Mouse (Mus musculus): Measurements from ENCODE around the gene Plvap.

The Plvap gene

DNA sequence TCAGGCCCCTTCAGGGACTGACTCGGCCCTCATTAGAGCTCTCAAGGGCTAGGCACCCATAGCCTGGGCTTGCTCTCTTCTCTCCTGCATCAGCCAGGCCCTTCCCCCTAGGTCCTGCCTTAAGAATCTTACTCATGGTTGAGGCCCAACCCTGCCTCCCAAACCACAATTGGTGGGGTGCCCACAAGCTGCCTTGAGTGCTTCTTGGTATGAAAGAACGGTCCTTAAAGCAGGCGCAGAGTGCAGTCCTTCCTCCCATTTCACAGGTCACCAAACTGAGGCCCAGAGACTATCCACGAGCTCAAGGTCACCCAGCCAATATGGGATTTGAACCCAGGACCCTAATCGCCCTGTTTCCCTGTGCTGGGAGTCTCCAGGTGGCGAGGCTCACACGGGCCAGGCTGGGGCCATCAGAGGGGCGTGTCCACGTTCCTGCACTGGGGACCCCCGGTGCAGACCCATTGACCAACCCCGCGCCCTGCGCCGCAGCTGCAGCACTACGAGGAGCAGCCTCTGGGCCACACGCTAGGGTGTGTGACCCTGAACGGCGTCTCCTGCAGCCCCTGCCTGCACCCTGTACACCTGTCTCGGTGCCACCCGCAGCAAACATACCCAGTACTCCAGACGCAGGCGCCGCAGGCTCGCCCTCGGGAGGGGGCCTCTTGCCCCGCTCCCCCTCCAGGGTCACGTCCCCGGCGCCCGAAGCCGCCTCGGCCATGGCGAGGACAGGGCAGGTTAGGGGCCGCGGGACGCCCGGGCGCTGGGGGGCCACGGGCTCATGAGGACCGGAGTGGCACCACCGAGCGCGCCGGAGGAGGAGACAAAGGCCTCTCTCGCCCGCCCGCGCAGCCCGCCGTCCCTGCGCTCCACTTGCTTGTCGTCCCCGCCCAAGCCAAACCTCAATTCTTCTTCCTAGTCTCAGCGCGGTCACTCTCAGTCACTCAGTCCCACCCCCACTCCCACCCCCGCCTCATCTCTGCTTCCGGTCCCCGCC lies 26.1 kb downstream of the Plvap start, which contains the start of gene Ano8:
Ano8 (minus strand) TSS at position 822 of the 994 bp plus-strand sequence.
- DNase-seq = peak; percentile 87 to 90

GRCm38 (mm10) chr8:71484736-71485135 lies 26.8 kb downstream of the Plvap start:
- DNase-seq = no peak

DNA sequence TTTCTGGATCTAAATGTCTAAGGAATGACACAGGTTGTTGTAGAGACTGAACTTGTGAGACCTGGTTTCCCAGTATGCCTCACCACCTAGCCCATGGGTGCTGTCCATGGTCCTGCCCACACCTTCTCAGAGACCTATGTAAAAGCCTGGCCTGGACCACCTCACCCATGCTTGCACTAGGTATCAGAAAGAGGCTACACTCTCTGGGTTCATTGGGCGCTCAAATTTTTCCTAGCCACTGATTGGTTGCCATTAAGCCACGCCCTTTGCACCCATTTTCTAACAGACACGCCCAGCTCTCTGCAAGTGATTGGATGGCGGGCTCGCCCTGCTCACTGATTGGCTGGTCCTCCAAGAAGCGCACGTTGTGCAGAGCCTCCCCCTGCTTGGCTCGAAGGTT lies 27.6 kb downstream of the Plvap start:
- peak; percentile 36 to 59 for DNase-seq

GRCm38 (mm10) chr8:71478943-71479342 lies 32.6 kb downstream of the Plvap start:
- no peak for DNase-seq

DNA sequence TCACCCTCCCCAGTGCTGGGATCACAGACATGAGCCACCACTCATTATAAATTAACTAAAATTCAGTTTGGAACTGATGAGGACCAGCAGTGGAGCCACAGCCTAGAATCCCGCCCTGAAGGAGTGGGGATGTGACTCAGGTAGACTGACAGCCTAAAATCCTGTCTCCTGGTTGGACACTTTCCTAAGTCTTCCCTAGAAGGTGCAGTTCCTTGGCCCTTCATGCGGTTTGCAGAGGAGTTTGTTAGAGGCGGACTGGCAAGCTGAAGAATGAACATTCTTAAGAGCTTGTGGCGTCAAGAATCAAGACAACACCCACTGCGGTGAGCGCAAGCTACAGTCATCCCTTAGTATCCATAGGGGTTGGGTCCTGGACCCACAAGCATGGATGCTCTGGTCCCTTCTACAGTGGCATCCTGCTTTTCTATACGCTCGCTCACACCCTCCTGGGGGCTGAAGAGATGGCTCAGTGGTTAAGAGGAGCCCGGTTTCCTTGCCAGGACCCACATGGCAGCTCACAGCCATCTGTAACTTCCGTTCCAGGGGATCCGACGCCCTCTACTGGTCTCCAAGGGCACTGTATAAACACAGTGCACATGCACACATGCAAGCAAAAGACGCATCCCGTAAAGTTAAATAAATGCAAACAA lies 34.2 kb downstream of the Plvap start:
- peak in 1 of 2 experiments; percentile 38 for DNase-seq

- peak; percentile 84 to 93 for DNase-seq
Measured at GRCm38 (mm10) chr8:71476099-71476940, 35.2 kb downstream of the Plvap start.

DNA sequence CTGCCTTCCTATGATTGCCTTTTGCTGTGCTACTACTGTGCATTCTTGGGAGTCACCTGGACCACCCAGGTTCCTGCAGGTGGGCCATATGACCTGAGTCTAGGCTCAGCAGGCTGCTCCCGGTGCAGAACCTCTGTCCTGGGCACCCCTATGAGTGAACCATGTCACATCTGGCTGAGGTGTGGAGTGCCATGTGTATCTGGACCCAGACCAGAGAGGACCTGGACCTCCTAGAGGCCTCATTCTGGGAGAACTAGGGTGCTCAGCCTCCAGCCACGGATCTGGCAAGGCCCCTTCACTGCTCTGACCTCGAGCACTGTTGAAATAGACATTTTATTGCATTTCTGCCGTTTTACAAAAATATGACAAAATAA lies 35.9 kb downstream of the Plvap start:
- DNase-seq = no peak

DNA sequence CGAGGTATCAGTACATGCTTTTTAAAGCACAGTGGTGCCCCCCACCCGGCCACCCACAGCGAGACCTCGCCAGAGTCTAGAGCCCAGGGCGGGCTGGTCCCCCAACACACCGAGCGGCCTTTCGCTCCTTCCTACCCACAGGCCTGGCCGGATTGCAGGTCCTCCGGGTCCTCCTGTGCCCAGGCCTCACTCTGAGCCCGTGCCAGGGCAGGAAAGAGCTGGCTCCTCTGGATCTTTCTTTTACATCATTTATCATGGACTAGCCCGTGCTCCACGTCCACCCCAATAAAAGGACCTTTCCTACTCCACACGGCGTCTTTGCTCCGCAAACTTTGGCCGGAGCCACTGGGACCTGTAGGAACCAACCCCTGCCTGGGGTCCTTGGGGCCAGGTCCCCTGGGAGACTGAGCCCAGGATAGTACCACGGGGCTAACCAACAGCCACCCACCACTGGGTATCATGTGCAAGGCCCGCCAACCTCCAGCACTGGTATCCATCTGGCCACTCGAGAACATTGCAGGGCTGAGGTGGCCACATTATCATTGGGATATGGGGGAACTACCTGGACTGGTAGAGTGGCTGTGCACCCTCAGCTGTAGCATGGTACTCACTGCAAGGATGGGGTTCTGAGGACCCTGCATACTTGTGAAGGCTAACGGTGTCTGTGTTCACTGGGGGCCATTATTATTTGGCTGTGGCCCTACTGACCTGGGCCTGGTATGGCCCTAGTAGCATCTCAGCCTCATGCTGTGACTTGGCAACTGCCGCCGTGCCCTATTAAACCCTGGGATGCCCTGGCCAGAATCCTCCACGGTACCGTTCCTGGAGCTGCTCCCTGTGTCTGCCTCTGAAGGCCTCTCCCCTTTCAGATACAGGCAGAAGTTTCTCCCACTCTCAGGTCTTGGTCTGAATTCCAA lies 36.5 kb downstream of the Plvap start:
- DNase-seq = no peak

GRCm38 (mm10) chr8:71474344-71474743 lies 37.2 kb downstream of the Plvap start:
- DNase-seq = no peak

GRCm38 (mm10) chr8:71472601-71473386 lies 38.8 kb downstream of the Plvap start:
- DNase-seq = no peak

- DNase-seq = no peak
Measured at GRCm38 (mm10) chr8:71471861-71472260, 39.7 kb downstream of the Plvap start.

DNA sequence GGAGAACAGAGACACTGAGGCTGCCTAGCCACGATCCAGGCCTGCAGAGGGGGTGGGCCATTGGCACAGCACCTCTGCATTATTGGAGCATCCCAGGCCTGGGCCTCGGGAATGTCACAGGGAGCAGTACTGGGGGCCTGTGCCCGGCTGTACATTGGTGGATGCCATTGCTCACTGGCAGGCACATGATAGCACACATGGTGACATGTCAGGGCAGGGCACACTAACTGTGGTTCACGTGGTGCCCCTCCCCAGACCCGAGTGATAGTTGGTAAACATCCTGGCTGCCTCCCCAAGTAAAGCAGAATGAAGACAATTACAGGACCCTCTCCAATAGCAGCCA lies 40.7 kb downstream of the Plvap start:
- no peak for DNase-seq

GRCm38 (mm10) chr8:71470146-71470912 lies 41.2 kb downstream of the Plvap start:
- no peak for DNase-seq

GRCm38 (mm10) chr8:71469411-71469810 lies 42.1 kb downstream of the Plvap start:
- DNase-seq = peak; percentile 60 to 66

DNA sequence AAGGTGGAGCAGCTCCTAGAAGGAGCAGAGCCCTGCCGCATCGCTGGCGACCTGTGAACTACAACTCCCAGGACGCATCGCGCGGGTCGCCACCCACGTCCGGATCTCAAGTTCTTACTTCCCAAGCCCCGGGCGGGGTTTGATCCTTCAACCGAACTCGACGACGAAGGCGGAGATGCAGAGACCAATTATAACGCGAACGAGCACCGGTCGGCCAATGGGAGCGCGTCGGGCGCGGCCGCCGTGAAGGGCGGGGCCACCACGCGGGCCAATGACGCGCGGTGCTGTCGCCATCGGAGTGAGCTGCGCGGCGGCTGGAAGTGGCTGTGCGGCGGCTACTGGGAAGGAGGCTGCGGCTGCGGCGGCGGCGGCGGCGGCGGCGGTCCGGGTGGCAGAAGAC lies 42.6 kb downstream of the Plvap start, which contains the start of gene Dda1:
Dda1 (plus strand) TSS at position 284 of the 400 bp plus-strand sequence.
- peak; percentile 97 to 99 for DNase-seq

GRCm38 (mm10) chr8:71468001-71468400 lies 43.6 kb downstream of the Plvap start:
- DNase-seq = no peak

GRCm38 (mm10) chr8:71467201-71467600 lies 44.4 kb downstream of the Plvap start:
- no peak for DNase-seq

DNA sequence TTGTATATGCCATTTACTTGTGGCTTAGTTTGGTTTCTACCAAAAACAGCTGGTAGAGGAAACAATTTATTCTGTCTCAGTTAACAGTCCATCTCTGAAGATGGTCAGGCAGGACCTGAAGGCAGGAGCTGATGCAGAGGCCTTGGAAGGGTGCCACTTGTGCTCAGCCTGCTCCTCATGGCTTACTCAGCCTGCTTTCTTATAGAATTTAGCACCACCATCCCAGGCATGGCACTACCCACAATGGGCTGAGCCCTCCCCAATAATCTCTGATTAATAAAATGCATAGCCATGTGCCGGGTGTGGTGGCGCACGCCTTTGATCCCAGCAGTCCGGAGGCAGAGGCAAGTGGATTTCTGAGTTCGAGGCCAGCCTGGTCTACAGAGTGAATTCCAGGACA lies 45.4 kb downstream of the Plvap start:
- no peak for DNase-seq

- no peak for DNase-seq
Measured at GRCm38 (mm10) chr8:71465733-71466132, 45.8 kb downstream of the Plvap start.

All from lung, postnatal 4 days (tissue).